Mouse (Mus musculus) common myeloid progenitor, adult 5-6 weeks (primary cell): Measurements from ENCODE around the gene Aftph. TPM values are rescaled to one million over a fixed set of nuclear protein-coding genes. Genes with fewer than 3 reads are reported as not detected.
"Not testable (repeated sequence)": the region's sequence is repeated elsewhere in the genome, so short reads cannot be mapped to it uniquely, and the experiment has no call there.

Source experiments
- ATAC-seq: replicated peaks from 2 replicates; pipeline ENCODE4 v1.8.0; 2016; ENCODE audit warnings: low read depth, mild to moderate bottlenecking, moderate TSS enrichment, inconsistent platforms; ENCODE audit not compliant: poor library complexity, severe bottlenecking
- total RNA-seq: library from RNA; stranded (forward); fragments of 200-1000, 187-1606 nt; gene quantifications from 2 replicates; pipeline ENCODE4 v1.2.3, GENCODE M21; 2017

Gene Aftph
- 60.1 and 65.0 TPM in 2 replicates for total RNA-seq

GRCm38 (mm10) chr11:20741201-20742100 lies at the start of gene Aftph:
TSS of gene Aftph (minus strand) at chr11:20741589.
- peak; percentile 86 for ATAC-seq

DNA sequence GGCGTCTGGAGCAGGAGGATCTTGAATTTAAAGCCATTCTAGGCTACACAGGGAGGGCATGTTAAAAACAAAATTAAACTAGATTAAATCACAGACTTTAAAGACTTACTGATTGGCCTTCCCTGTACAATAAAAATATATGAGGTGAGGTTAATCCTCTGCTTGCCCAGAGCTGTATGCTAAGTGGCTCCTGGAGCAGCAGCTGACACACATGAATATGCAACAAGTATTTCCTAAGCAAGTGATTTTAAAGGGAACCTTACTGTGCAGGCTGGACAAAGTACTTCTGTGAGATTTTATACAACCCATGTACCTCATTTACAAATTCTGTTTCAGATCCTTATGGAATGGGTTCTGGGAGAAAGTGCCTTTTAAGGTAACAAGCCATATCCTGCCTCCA lies 47.6 kb upstream of the Aftph start:
- ATAC-seq: no peak

DNA sequence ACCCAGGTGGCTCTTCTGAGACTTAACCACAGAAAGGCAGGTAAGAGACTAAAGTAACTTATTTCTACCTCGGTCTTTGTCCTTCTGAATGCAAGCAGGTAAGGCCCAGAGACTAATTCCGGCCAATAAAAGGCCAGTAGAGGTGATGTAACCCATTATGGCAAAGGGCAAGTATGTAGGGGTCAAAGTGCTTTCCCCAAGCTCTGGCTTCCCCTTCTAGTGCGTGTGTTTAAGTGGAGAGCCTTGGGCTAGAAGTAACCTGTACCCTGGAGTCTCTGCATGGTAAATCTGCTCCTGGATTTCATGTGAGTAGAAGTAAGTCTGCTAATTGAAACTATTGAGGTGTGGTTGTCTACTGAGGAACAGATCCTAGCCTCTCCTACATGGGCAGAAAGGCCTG lies 46.7 kb upstream of the Aftph start:
- no peak for ATAC-seq

- ATAC-seq: no peak
Measured at GRCm38 (mm10) chr11:20786191-20786590, 44.8 kb upstream of the Aftph start.

DNA sequence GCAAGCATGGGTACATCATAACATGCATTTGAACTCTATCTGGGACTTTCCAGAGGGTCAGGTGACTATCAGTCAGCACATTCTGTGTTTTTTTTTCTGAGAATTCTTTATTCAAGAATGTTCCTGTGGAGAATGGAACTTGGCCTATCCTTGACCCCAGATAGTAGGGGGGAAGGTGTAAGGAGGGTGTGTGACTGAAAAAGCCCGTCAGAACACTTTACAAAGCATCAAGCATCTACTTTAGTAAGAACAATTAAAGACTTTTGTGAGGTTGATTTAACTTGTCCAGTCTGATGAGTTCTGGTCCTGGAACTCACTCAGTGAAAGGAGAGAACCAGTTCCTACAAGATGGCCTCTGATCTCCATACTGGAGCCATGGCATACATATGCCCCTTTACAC lies 43.8 kb upstream of the Aftph start:
- no peak for ATAC-seq

DNA sequence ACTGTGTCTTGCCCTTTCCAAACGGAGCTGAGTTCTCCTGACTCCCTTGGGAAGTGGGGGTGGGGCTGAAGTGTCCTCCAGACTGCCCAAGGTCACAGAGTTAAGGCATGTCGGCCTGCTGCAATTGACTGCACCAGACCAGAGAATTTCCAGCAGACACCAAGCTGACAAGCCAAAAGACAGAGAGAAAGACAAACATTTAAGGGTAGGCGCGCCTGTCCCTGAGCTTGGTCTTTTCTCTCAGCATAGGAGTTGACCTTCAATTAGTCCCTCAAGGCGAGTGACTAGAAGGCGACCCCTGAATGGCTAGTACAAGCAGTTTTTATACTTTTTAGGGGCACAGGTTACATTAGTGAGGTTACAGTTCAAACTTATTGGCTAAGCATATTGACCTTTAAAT lies 43.4 kb upstream of the Aftph start:
- ATAC-seq: no peak

DNA sequence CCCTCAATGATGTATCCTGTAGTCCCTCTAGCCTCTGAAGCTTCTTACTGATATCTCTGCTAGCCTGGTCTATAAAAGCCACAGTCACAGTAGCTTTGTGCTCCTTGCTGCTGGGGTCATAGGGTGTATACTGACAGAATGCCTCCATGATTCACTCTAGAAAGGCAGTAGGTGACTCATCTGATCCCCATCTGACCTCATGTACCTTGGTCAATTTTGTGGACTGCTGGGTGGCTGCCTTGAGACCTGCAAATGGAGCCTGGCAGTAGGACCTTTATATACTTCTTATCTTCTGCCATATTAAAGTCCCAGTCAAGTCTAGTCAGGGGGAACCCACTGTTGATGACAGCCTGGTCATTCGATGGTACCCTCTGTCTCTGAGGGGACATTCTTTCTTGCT lies 42.1 kb upstream of the Aftph start:
- ATAC-seq: no peak

GRCm38 (mm10) chr11:20782620-20783019 lies 41.2 kb upstream of the Aftph start:
- ATAC-seq: no peak

DNA sequence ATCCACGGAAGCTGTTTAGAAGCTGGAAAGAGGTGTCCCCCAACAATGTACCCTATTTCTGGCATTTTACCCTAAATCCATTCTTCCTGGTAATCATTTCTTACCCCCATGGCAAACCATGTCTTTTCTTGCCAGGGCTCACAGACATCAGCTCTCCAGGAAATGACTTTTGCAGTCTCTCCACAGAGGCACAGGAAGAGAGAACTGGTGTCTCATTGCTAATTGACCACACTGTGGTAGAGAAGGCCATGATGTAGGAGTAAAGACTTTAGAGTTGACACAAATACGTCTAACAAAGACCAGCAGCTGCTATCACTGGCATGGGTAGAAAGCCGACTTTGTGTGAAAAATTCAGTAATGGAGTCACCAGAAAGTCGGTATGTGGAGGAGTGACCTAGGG lies 38.9 kb upstream of the Aftph start:
- 0 out of 2 replicates have a peak, but pooled peaks have one; percentile 34 for ATAC-seq

GRCm38 (mm10) chr11:20778861-20779563 lies 37.6 kb upstream of the Aftph start:
- ATAC-seq: peak; percentile 83

DNA sequence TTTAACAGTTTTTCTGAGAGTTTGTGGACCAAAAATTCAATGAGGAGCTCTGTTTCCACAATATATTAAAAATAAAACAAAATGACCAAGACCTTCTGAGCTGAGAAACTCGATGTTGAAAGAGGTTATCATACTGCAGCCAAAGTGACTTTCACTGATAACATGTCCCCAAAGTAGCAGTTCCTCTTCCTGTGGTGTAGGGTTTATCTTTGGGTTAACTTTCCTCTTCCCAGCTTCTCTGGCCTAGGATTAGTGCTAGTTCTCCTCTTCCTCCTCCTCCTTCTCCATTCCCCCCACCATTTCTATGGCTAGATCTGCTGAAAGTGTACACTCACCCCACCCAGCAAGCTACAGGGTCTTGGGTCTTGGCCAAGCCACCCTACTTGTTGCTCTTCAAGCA lies 36.9 kb upstream of the Aftph start:
- peak; percentile 67 for ATAC-seq

DNA sequence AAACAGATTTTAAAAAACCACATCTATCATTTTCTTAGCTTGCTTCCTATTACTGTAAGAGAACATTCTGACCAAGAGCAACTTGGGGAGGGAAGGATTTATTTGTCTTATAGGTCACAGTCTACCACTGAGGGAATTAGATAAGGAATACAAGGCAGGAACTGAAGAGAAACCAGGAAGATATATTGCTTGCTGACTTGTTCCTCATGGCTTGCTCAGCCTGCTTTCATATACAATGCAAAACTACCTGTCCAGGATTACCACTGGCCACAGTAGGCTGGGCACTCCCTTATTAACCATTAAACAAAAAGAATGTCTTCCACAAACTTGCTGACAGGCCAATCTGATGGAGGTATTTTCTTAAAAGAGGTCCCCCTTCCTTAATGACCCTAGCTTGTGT lies 35.3 kb upstream of the Aftph start:
- no peak for ATAC-seq

DNA sequence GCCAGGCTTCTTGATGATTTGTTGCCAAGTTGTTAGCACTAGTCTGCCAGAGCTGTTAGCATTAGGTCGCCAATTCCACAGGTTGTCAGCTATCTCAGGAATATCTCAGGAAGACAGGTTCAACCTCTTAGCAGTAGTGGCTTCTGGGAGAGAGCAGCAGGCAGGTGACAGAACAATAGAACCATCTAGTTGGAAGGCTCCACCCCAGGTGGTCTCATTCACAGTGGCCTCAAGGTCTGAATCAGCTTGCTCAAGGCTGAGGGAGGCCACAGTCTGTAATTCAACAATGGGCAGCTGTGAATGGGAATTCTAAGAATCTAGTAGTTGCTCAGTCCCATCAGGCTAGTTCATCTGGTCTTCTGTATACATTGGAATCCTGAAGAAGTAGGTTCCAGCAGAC lies 31.3 kb upstream of the Aftph start:
- ATAC-seq: no peak

GRCm38 (mm10) chr11:20771827-20772226 lies 30.4 kb upstream of the Aftph start:
- ATAC-seq: not testable (repeated sequence)

GRCm38 (mm10) chr11:20761984-20762383 lies 20.6 kb upstream of the Aftph start:
- 0 out of 2 replicates have a peak, but pooled peaks have one; percentile 62 for ATAC-seq

GRCm38 (mm10) chr11:20750573-20750972 lies 9.2 kb upstream of the Aftph start:
- no peak for ATAC-seq

DNA sequence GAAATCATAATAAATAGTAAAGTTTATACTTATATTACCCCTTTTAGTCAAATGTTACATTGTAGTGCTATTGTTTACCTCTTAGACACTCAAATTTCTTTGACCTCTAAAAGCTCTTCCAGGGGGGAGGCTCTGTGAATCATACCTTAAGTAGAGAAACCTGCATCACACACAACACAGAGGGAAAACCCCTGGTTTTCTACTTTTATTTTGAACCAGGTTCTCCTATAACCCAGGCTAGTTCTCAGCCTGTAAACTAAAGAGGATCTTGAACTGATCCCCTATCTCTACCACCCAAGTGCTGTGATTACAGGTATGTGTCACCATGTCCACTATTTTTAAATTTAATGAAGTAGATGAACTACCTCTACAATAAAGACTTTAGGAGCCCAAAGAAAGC lies 2.0 kb upstream of the Aftph start:
- no peak for ATAC-seq

GRCm38 (mm10) chr11:20742361-20742897 lies 1.0 kb upstream of the Aftph start:
- ATAC-seq: peak; percentile 37

DNA sequence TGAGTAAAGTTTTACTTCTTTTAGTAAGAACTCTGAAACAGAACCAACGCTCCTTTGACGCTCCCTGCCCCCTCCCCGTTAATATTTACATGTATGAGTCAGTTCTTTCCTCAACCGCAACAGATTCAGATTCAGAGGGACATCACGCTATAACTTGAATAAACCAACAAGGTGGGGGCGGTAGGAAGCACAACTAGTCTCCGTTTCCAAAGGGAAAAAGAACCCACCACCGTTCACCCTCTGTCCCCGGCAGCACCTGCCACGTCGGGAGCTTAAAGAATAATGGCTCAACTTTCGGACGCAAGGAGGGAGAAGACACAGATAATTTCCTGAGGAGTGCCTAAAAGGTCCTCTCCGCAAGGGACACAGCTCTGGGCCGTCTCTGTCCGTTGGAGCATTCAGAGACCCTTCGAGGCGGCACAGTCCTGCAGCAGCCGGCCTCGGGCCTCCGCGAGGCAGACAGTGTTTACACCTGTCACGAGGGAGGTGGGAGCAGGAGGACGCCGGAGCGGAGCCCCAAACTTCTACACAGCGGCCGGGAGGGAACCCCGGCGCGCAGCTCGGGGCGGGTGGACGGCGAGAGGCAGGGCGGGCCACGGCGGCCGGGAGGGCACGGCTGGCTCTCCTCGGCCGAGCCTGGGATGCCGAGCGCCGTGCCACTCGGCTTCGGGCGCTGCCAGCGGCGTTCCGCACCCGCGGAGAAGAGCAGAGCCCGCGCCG lies 748 bp downstream of the Aftph start:
- ATAC-seq: no peak

DNA sequence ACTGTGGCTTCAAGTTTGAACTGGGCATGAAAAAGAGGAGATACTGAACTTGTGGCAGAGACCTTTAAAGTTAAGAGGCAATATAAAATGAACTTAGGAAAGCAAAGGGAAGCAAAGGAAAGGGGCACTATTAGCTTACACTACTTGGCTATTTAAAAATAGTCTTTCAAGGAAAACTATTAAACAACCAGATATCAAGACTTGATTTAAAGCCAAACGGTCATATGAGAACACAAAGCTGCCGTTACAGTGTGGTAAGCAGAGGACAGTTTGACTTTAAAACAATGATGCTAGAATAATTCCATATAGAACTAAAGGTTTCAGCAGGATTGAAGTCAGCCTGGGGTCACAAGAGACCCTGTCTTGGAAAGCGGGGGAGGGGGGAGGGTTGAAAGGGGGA lies 7.3 kb downstream of the Aftph start:
- ATAC-seq: no peak
